Mouse (Mus musculus): ENCODE data around the gene D1Pas1. TPM values are rescaled to one million over a fixed set of nuclear protein-coding genes. Genes with fewer than 3 reads are reported as not detected.

The D1Pas1 gene
- total RNA-seq, 2 experiments from 2014 or later, result 0.13 to 0.14 TPM

DNA sequence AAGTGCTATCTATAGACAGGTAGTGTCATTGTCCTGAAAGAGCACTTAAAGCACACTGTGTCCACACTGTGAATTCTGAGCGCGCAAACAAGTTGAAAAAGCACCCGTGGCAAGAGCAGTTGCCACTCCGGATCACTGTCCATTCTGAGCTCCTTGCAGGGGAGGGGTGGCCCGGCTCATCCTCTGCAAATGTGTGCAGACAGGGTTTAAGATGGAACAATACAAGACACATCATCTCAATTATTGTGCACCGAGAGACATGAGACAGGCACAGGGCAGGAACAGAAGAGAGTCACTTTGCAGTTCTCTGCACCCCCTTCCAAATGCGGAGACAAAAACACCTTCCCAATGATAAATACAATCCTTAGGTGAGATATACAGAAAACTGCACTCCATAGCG, 19.3 kb downstream of the D1Pas1 start:
- no peak for DNase-seq (ENCODE audit: low spot score in 2 of 2)

DNA sequence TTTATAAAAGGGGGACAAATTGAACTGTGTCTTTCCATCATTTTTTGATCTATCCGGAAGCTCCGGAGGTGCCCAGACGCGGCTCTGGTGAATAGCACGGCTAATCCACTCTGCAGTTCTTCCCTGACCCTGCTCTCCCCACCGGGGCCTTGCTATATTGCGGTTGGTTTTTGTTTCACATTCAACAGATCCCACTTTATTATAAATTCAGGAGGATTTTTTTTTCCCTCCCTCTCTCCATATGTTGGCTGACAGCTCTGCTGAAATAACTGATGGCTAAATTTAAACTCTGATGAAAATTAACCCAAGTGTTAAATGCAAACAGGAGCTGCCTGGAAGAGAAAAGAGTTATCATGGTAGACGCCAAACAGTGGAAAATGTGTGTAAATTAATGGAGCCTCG, 21.1 kb downstream of the D1Pas1 start:
- no peak for DNase-seq (ENCODE audit: low spot score in 2 of 2)

DNA sequence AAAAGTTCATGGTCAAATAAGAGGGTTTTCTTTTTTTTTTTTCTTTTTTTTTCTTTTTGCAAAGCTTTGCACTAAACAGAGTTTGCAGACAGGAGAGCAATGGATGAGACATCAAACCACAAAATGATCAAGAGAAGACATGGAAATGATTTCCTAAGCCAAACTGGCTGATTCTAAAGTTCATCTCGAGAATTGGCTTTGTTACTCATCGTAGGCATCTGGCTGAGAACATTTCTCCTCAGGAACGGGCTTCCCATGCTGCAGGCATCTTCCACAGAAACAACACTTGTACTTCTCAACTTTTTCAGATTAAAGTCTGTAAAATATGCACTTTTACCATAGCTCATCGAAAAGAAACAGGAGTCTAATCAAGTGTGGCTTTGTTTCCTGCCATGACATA, 21.6 kb downstream of the D1Pas1 start:
- no peak for DNase-seq (ENCODE audit: low spot score in 2 of 2)

- DNase-seq (ENCODE audit: low spot score in 2 of 2), result peak in 1 of 2 experiments; percentile 8
These were observed 24.3 kb downstream of the D1Pas1 start for GRCm38 (mm10) chr1:186991473-186991872.

DNA sequence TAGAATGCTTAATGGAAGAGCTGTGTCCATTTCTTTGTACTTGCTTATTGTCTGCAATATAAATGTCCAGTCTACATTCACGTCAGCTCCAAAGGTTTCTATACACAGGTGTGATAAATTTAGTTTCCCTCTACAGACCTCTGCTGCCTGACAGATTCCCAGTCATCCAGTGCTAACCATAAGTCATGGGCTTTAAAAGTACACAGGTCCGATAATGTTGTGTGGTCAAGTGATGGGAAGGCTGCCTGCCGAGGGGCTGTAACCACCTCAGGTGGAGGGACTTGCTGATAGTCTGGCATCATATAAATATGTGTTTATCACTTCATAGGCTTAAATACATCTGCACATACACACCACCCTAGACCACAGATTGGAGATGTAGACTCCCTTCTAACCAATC, 24.9 kb downstream of the D1Pas1 start:
- no peak for DNase-seq (ENCODE audit: low spot score in 2 of 2)

DNA sequence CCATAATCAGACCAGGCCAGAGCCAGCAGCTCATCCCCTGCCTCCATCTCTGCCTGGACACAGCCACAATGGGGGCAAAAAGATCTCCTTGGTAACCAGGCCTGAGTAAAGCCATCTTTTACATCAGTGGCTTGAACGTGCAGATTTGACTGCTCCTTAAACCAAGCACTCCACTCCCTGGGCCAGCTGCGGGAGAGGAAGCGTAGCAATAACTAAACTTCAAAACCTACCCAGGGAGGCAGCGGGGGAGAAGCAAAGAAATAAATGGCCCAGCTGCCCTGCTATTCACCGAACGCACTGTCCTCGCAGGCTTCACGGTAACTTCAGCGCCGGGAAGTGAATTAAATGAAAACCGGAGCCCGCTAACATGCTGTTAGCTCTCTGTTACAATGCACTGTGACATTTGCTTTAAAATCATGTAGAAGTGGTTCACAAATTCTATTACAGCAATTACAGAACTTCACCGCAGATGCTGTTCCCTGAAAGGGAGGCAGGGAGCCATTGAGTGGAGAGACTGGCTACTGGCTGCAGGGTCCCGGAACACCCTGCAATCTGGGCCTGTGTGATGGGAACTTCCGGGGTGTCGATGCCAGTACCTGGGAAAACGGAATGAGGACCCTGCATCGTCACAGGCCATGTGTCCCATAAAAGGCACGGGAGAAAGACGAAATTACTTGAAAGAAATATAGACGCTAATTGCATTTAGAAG, 30.5 kb downstream of the D1Pas1 start:
- DNase-seq (ENCODE audit: low spot score in 2 of 2), result no peak

DNA sequence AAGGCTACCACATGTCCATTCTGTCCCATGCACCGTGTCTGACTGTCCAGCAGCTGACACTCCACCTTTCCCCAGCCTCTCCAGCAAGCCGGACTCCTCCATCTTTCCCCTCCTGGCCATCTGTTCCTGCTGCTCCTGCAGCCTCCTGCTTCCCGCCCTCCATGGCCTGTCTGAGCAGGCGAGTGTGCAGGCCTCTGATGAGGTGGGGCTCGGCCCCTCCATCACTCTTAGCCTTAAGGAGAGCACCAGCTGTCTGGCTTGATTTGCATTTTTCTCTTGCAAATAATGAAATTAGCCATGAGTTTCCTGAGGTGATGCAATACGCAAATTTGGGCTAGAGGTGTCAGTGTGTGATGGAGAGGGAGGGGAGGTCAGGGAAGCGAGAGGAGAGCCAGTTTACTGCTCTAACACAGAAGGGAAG, 36.2 kb downstream of the D1Pas1 start:
- DNase-seq (ENCODE audit: low spot score in 2 of 2), result no peak

DNA sequence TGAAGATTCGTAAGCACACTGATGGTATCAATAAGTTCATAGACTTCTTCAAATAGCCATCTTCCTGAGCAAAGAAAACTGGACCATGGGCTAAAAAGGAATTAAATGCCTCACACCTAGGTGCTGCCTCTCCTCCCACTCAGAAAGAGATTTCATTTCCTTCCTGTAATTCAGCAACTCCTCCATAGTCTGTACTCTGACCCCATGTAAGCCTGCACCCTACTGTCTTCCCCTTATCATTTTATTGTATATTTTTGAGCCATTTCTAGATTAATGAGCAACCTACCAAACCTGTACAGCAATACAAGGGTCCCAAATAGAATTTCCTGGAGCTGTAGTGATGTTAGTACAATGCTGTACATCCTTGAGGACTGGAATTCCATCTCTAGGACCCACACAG, 37.1 kb downstream of the D1Pas1 start:
- DNase-seq (ENCODE audit: low spot score in 2 of 2), result no peak

DNA sequence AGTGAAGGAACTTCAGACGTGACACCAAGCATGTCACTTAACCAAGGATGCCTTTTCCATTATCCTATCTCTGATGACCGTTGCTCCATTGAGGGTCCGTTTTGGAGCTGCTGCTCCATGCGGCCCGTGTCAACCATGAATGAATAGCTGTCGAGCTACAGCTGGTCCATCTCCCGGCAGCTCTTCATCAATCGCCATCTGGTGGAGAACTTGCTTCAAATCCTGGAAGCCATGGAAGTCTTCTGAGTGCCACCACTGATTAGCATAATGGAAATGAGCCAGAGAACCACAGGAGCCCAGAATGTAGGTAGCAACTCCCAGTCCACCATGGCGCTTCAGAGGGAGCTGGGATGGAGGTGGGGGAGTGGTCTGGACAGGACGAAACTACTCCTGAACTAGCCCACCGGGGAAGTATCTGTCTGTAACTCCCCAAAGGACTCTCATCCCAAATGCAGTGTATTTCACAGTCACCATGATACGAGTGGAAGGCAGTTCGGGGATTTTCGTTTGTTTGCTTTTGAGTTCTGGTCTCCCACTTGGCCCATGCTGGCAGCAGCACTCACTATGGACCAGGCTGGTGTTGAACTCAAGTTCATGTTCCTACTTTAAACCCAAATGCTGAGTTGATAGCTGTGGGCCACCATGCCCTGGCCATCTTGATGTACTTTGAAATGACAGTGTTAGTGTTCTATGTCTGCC, 39.2 kb downstream of the D1Pas1 start:
- no peak for DNase-seq (ENCODE audit: low spot score in 2 of 2)

DNA sequence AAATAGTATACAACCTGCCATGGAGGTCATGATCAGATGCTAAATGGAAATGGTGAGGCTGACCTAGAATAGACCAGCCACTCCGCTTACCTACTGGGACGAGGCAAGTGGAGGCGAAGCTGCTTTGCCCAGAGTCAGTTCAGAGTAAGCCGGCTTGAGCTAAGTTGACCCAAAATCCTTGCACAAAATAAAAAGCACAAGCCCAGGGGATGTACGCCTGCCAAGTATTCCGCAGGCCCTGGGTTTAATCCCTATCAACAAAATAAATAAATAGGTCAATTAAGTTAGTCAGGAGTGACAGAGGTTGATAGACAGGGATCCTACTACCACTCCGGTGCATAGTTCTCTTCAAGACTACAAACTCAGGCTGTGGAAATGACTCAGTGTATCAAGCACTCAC, 41.0 kb downstream of the D1Pas1 start:
- no peak for DNase-seq (ENCODE audit: low spot score in 2 of 2)

DNA sequence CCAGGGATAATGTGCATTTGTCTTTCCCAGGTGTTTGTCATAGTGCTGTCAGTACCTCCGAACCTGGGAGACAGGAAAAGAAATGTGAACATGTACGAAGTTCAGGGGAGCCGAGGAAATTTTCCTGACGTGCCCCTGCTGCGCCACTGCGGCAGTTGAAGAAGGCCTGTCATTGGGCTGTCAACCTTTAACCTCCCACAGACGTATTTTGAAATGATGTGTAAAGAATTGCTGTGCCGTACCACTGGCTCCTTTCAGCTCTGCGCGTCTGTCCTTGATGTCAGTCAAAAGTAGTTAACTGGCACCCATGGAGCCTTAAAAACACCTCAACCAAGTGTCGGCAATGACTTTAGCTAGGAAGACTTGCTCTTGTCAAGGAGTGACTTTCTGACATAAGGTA, 42.9 kb downstream of the D1Pas1 start:
- no peak for DNase-seq (ENCODE audit: low spot score in 2 of 2)

DNA sequence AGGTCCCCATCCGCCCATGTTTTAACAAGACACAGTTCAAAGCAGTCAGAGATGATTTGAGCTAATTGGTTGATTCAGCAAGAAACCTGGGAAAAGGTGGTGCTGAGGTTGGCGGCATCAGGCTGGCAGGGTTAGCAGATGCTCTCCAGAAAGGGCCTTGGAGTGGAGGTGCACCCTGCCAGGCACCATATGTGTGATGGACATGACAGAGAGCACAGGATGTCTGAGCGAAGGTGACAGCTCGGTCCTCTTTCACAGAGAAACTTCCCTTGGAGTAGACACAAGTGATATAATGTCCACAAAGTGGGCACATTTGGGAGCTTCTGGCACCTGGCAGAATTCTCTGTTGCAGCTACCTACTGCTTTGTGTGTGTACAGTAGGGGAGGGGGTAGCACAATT, 44.4 kb downstream of the D1Pas1 start:
- DNase-seq (ENCODE audit: low spot score in 2 of 2), result no peak

DNA sequence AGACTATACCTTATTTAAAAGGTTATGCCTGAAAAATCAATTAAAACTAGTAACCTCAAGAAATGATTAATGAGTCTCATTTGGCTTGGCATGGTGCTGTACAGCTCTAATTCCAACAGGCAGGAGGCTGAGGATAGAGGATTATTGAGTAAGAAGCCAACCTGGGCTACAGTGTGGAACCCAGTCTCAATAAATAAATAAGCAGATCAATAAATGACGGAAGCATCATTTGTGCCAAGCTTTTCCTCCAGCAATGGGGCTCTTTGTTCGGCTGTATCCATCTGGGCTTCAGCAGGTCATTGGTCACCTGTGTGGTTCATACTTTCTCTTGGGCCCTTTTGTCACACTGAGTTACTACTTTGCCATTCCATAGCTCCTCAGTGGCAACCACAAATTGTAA, 46.9 kb downstream of the D1Pas1 start:
- no peak for DNase-seq (ENCODE audit: low spot score in 2 of 2)

- no peak for DNase-seq (ENCODE audit: low spot score in 2 of 2)
These were observed 48.5 kb downstream of the D1Pas1 start for GRCm38 (mm10) chr1:187015673-187016072.

DNA sequence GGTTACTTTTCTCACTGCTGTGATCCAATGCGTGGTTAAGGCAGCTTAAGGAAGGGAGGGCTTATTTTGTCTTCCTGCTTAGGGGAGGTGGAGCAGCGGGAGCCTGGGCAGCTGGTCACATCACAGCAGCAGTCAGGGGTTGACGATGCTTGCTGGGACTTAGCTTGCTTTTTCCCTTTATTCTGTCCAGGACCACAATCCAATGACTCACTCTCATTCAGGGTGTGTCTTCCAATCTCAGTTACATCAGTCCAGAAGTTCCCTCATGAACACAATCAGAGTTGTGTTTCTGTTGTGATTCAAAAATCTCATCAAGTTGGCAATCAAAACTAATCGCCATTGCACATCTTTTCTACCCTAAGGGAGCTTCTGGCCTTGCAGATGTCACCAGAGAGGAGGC, 48.9 kb downstream of the D1Pas1 start:
- DNase-seq (ENCODE audit: low spot score in 2 of 2), result no peak

DNA sequence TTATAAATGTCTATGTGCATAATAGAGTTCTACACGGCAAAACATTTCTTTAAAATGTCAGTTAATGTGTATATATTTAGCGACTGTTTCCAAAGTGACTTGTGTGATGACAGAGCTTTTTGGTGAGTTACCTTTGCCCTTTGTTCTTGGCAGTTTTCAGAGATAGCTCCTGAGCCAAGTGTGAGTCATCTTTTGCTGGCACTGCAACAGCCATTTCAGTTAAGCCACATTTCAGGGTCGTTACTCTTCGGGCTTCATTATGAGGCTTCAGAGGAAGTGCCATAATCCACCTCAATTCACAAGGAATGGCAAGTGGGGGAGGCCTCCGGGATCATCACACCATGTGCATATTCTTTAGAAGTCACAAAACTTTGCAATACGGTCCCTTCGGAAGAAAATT, 52.8 kb downstream of the D1Pas1 start:
- no peak for DNase-seq (ENCODE audit: low spot score in 2 of 2)

Other genes with a start within 250 kb of the D1Pas1 start
- 10 to 100 TPM; 17.5 to 19.5 TPM for gene Rrp15, start 218.1 kb upstream of the D1Pas1 start, total RNA-seq (2021)
- gene Spata17, start 248.0 kb downstream of the D1Pas1 start, total RNA-seq (2021), result 1 to 10 TPM in 1 of 2 experiments, under 1 TPM in 1; 0.87 to 1.1 TPM
- gene Gpatch2, start 248.1 kb downstream of the D1Pas1 start, total RNA-seq (2021), result 10 to 100 TPM; 20.2 to 25.9 TPM